Mouse (Mus musculus): Measurements from ENCODE around the gene Hmcn2. TPM values are rescaled to one million over a fixed set of nuclear protein-coding genes. Genes with fewer than 3 reads are reported as not detected.

Gene Hmcn2
- polyA plus RNA-seq, 1 experiment from 2014 or later = 0.64 TPM

GRCm38 (mm10) chr2:31282880-31283279 lies 31.3 kb upstream of the Hmcn2 start:
- H3K9me3 ChIP-seq (replicated peaks) = no peaks in the 10 kb centered on the region
- 78% methylated on average over 12 of the region's 12 CpGs for WGBS (ENCODE audit: insufficient replicate concordance)
- no peak overlapping the region for H3K4me2 ChIP-seq
- H3K27ac ChIP-seq (replicated peaks) = no peak overlapping the region
- no peaks in the 10 kb centered on the region for H3K36me3 ChIP-seq (replicated peaks)
- H3K4me1 ChIP-seq (replicated peaks) = no peaks in the 10 kb centered on the region
- H3K9ac ChIP-seq = no peak overlapping the region
- no peaks in the 10 kb centered on the region for H3K27me3 ChIP-seq
- H3K4me3 ChIP-seq (replicated peaks) = no peak overlapping the region
- no peak for ATAC-seq (ENCODE audit: insufficient read depth)

- ATAC-seq (ENCODE audit: insufficient read depth) = no peak
- no peak overlapping the region for H3K4me3 ChIP-seq (replicated peaks)
- 63% methylated on average over 5 of the region's 5 CpGs for WGBS (ENCODE audit: insufficient replicate concordance)
- H3K27ac ChIP-seq (replicated peaks) = no peak overlapping the region
- H3K9ac ChIP-seq = no peak overlapping the region
- H3K9me3 ChIP-seq (replicated peaks) = no peaks in the 10 kb centered on the region
- H3K4me2 ChIP-seq = no peak overlapping the region
- no peaks in the 10 kb centered on the region for H3K4me1 ChIP-seq (replicated peaks)
- H3K27me3 ChIP-seq = no peaks in the 10 kb centered on the region
- H3K36me3 ChIP-seq (replicated peaks) = no peaks in the 10 kb centered on the region
These were observed 29.7 kb upstream of the Hmcn2 start for GRCm38 (mm10) chr2:31284531-31284930.

GRCm38 (mm10) chr2:31291421-31291820 lies 22.8 kb upstream of the Hmcn2 start:
- WGBS (ENCODE audit: insufficient replicate concordance) = 10% methylated on average over 6 of the region's 6 CpGs
- H3K27ac ChIP-seq (replicated peaks) = no peak overlapping the region

DNA sequence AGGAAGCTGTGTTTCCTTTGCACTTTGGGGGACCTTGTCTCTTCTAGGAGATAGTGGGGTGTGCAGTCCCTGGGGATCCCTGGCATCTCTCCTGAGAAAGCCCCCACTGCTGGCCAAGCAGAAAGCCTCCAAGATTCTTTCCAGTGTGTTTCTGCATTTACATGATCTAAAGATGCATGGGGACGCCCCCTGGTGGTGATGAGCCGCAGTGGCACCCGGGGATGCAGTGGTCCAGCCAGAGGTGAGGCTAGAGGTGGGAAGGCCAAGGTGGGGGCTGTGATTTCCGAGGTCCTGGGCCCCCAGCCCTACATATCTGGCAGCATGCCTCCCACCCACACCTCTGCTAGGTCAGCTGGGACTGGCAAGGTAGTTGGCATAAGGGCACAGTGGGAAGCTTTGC lies 19.2 kb upstream of the Hmcn2 start:
- H3K4me2 ChIP-seq = no peak overlapping the region
- H3K27ac ChIP-seq (replicated peaks) = no peak overlapping the region
- 1% methylated on average over 4 of the region's 4 CpGs for WGBS (ENCODE audit: insufficient replicate concordance)
- no peaks in the 10 kb centered on the region for H3K27me3 ChIP-seq
- peaks cover 8% of the 10 kb centered on the region for H3K4me1 ChIP-seq (replicated peaks)
- H3K9ac ChIP-seq = no peak overlapping the region
- H3K36me3 ChIP-seq (replicated peaks) = no peaks in the 10 kb centered on the region
- H3K4me3 ChIP-seq (replicated peaks) = no peak overlapping the region
- H3K9me3 ChIP-seq (replicated peaks) = no peaks in the 10 kb centered on the region
- no peak for ATAC-seq (ENCODE audit: insufficient read depth)

More at GRCm38 (mm10) chr2:31291421-31291820, 22.8 kb upstream of the Hmcn2 start:
- ATAC-seq (ENCODE audit: insufficient read depth) = no peak
- no peak overlapping the region for H3K4me3 ChIP-seq (replicated peaks)
- no peaks in the 10 kb centered on the region for H3K9me3 ChIP-seq (replicated peaks)
- H3K4me2 ChIP-seq = no peak overlapping the region
- H3K36me3 ChIP-seq (replicated peaks) = no peaks in the 10 kb centered on the region
- no peak overlapping the region for H3K9ac ChIP-seq
- no peaks in the 10 kb centered on the region for H3K4me1 ChIP-seq (replicated peaks)
- no peaks in the 10 kb centered on the region for H3K27me3 ChIP-seq

DNA sequence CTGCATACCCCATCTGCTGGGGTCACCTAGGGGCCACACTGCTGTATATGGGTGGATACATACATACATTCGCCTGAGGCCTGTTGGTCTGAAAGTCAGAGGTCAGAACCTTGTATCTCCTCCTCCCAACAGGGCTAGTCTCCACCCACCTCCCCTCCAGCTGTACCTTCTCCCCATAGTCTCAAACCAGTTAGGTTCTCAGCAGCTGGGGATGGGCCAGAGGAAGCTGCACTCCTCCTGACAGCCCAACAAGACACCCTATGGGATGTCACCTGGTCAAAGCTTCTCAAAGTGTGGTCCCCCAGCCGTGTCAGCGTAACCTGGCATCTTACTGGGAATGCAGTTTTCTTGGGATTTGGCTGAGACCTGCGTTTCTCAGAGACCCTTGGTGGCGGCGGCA lies 17.8 kb upstream of the Hmcn2 start:
- no peak overlapping the region for H3K9ac ChIP-seq
- H3K4me2 ChIP-seq = no peak overlapping the region
- no peak for ATAC-seq (ENCODE audit: insufficient read depth)
- H3K9me3 ChIP-seq (replicated peaks) = no peaks in the 10 kb centered on the region
- 63% methylated on average over 6 of the region's 6 CpGs for WGBS (ENCODE audit: insufficient replicate concordance)
- H3K4me3 ChIP-seq (replicated peaks) = no peak overlapping the region
- H3K36me3 ChIP-seq (replicated peaks) = no peaks in the 10 kb centered on the region
- no peaks in the 10 kb centered on the region for H3K27me3 ChIP-seq
- H3K4me1 ChIP-seq (replicated peaks) = peaks cover 8% of the 10 kb centered on the region
- no peak overlapping the region for H3K27ac ChIP-seq (replicated peaks)

DNA sequence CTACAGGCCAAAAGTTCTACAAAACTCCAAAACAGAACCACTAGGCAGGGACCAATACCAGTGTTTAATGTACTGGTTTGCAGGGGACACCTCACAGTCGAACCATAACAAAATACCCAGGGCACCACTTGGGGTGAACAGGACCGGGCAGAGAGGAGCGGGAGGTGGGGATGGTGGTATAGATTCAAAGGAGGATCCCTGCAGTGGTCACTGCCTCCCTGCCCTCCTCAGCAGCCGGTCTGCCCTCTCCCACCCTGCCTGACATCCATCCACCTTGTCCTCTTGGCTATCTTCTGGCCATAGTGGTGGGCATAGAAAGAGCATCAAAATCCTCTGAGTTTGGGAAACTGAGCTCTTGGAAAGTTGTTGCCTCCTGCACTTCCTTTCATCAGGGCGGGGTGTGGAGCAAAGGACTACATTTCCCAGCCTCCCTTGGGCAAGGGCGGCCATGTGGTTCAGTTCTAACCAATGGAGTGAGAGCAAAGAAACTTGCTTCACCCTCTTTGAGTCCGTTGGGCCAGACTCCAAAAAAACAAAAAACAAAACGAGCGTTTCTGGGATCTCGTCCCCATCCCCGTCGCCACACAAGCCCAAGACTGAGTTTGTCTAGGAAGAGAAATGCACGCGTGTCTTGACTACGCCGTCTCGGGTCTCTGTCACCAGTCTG lies 16.5 kb upstream of the Hmcn2 start:
- Histone ChIP-seq H3K4me1 (replicated peaks) (peaks cover 8% of the 10 kb centered on the region), H3K4me2 (peak overlapping the region; percentile 63), H3K27ac (replicated peaks) (no peak overlapping the region), H3K9ac (no peak overlapping the region), H3K36me3 (replicated peaks) (no peaks in the 10 kb centered on the region), H3K4me3 (replicated peaks) (peak overlapping the region; percentile 51), H3K9me3 (replicated peaks) (no peaks in the 10 kb centered on the region), H3K27me3 (no peaks in the 10 kb centered on the region)
- WGBS (ENCODE audit: insufficient replicate concordance) = 6% methylated on average over 17 of the region's 17 CpGs
- ATAC-seq (ENCODE audit: insufficient read depth) = peak; percentile 63; the same call in 1 of the 2 replicates

GRCm38 (mm10) chr2:31298814-31299213 lies 15.4 kb upstream of the Hmcn2 start:
- Histone ChIP-seq H3K9me3 (replicated peaks) (no peaks in the 10 kb centered on the region), H3K4me1 (replicated peaks) (peaks cover 8% of the 10 kb centered on the region), H3K27ac (replicated peaks) (no peak overlapping the region), H3K4me3 (replicated peaks) (no peak overlapping the region), H3K4me2 (peak overlapping the region; percentile 63), H3K27me3 (no peaks in the 10 kb centered on the region), H3K36me3 (replicated peaks) (no peaks in the 10 kb centered on the region), H3K9ac (no peak overlapping the region)
- WGBS (ENCODE audit: insufficient replicate concordance) = 32% methylated on average over 4 of the region's 4 CpGs
- ATAC-seq (ENCODE audit: insufficient read depth) = no peak

DNA sequence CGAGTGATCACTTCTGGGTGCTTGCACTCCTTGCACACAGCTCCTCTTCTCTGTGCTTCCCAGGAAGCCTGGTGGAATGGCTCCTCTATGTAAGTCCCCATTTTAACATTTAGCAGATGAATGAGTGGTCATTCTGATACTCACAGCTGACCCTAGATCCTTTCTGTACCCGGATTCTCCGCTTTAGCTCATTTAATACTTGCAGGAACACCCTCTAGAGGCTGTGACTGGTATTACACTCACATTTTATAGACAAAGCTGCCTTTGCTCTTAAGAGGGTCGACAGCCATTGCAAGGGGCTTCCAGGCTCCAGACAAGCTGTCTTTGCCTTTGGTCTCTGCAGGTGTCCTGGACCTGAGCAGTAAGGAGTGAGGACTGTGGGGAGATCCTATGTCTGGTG lies 14.9 kb upstream of the Hmcn2 start:
- no peaks in the 10 kb centered on the region for H3K36me3 ChIP-seq (replicated peaks)
- 23% methylated on average over 4 of the region's 4 CpGs for WGBS (ENCODE audit: insufficient replicate concordance)
- no peak overlapping the region for H3K4me3 ChIP-seq (replicated peaks)
- no peaks in the 10 kb centered on the region for H3K27me3 ChIP-seq
- H3K27ac ChIP-seq (replicated peaks) = no peak overlapping the region
- H3K4me1 ChIP-seq (replicated peaks) = peaks cover 8% of the 10 kb centered on the region
- no peaks in the 10 kb centered on the region for H3K9me3 ChIP-seq (replicated peaks)
- H3K4me2 ChIP-seq = no peak overlapping the region
- no peak overlapping the region for H3K9ac ChIP-seq
- ATAC-seq (ENCODE audit: insufficient read depth) = no peak

DNA sequence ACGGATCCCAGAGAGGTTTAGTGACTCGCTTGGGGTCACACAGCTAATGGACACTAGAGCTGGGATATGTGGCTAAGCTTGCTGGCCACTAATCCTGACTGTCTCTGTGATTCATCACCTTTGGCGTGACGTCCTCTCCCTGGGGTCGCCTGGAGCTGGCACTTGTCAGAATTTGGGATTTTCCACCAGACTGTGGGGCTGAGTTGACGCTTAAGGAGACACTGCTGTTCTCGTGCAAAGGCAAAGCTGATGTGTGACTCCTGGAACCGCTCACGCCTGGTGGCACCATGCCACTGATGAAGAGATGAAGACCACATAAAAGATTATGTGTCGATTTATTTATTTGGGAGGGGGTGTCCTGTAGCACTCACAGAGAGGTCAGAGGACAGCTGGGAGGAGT lies 14.2 kb upstream of the Hmcn2 start:
- ATAC-seq (ENCODE audit: insufficient read depth) = no peak
- Histone ChIP-seq H3K4me2 (no peak overlapping the region), H3K4me3 (replicated peaks) (no peak overlapping the region), H3K4me1 (replicated peaks) (peaks cover 8% of the 10 kb centered on the region), H3K27me3 (no peaks in the 10 kb centered on the region), H3K27ac (replicated peaks) (no peak overlapping the region), H3K9me3 (replicated peaks) (no peaks in the 10 kb centered on the region), H3K9ac (no peak overlapping the region), H3K36me3 (replicated peaks) (no peaks in the 10 kb centered on the region)
- WGBS (ENCODE audit: insufficient replicate concordance) = 56% methylated on average over 10 of the region's 10 CpGs

DNA sequence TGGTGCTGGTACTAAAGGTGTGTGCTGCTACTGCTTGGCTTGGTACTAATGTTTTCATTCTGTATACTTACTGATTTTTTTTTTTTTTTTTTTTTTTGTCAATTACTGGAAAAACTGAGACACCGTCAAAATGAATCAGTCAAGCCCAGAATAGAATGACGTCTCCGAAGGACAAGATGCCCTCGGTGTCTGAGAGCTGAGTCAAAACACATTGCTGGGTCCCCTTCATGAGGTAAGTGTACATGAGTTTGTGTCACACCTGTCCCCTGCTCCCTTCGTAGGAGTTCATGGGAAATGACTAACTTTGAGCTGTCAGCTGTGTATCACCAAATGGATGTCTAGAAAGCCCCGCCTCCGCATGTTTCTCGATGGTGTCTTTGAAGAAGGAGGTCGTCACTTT lies 11.0 kb upstream of the Hmcn2 start:
- Histone ChIP-seq H3K27me3 (no peaks in the 10 kb centered on the region), H3K9ac (no peak overlapping the region), H3K4me2 (no peak overlapping the region), H3K4me1 (replicated peaks) (peaks cover 7% of the 10 kb centered on the region), H3K27ac (replicated peaks) (no peak overlapping the region), H3K9me3 (replicated peaks) (no peaks in the 10 kb centered on the region), H3K36me3 (replicated peaks) (no peaks in the 10 kb centered on the region), H3K4me3 (replicated peaks) (no peak overlapping the region)
- 65% methylated on average over 9 of the region's 9 CpGs for WGBS (ENCODE audit: insufficient replicate concordance)
- ATAC-seq (ENCODE audit: insufficient read depth) = no peak

DNA sequence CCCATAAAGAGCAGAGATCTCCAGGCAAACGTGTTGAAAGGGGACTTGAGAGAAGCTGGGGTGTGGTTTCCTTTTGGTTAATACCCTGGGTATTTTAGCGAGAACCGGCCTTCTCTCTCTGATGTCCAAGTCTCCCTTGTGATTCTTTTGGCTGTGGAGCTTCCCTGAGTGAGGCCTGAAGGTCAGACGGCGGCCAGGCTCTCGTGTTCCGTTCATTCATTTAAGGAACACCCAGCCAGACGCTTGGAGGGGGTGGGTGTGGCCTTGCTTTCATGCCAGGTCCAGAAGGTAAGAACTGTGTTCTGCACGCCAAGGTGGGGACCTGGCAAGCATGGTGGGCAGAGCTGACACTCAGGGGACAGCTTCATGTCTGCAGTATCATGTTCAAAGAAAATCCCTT lies 10.0 kb upstream of the Hmcn2 start:
- no peaks in the 10 kb centered on the region for H3K36me3 ChIP-seq (replicated peaks)
- H3K4me2 ChIP-seq = no peak overlapping the region
- 0 out of 2 replicates have a peak, but pooled peaks cover under 1% of the 10 kb centered on the region for H3K4me1 ChIP-seq (replicated peaks)
- H3K27ac ChIP-seq (replicated peaks) = no peak overlapping the region
- H3K27me3 ChIP-seq = no peaks in the 10 kb centered on the region
- no peak overlapping the region for H3K9ac ChIP-seq
- H3K4me3 ChIP-seq (replicated peaks) = no peak overlapping the region
- no peaks in the 10 kb centered on the region for H3K9me3 ChIP-seq (replicated peaks)
- ATAC-seq (ENCODE audit: insufficient read depth) = no peak
- WGBS (ENCODE audit: insufficient replicate concordance) = 57% methylated on average over 9 of the region's 9 CpGs

Measured in liver, embryonic 15.5 days (tissue).